Mouse (Mus musculus) stomach, postnatal 0 days (tissue): ENCODE results near the gene Cgref1. TPM values are rescaled to one million over a fixed set of nuclear protein-coding genes. Genes with fewer than 3 reads are reported as not detected.
A peak's percentile ranks its signal among the peaks of the same experiment; 100 is the strongest.

Experiments used
- ATAC-seq: fragments of 200-750 bp; cut with Nextera tagmentation; 2 replicates; pipeline ENCODE4 v1.8.0; 2017; ENCODE audit not compliant: low FRiP score, low TSS enrichment
- DNase-seq: peaks from one replicate; pipeline ENCODE4 v3.0.0-alpha.2; 2016; ENCODE audit warnings: low spot score
- H3K27ac ChIP-seq: fragments of 300-500 bp; sonication (generic); replicated peaks from 2 replicates; pipeline ENCODE4 v1.5.1; 2014; ENCODE audit warnings: mild to moderate bottlenecking, control low read depth
- H3K27me3 ChIP-seq: fragments of 300-500 bp; sonication (generic); 2 replicates; pipeline ENCODE4 v1.6.1; 2014; ENCODE audit warnings: low read length; ENCODE audit not compliant: control insufficient read depth, insufficient read depth
- H3K36me3 ChIP-seq: fragments of 300-500 bp; sonication (generic); 2 replicates; pipeline ENCODE4 v1.6.1; 2014; ENCODE audit warnings: low read length, mixed read lengths; ENCODE audit not compliant: control insufficient read depth, insufficient read depth
- H3K4me1 ChIP-seq: fragments of 300-500 bp; sonication (generic); replicated peaks from 2 replicates; pipeline ENCODE4 v1.6.1; 2014; ENCODE audit warnings: antibody characterized with exemption; ENCODE audit not compliant: control insufficient read depth, insufficient read depth
- H3K4me2 ChIP-seq: fragments of 300-500 bp; sonication (generic); replicated peaks from 2 replicates; pipeline ENCODE4 v1.6.1; 2014; ENCODE audit warnings: low read depth, mild to moderate bottlenecking, control low read depth, moderate library complexity
- H3K4me3 ChIP-seq: fragments of 300-500 bp; sonication (generic); 2 replicates; pipeline ENCODE4 v1.5.1; 2014; ENCODE audit warnings: low read depth, low read length, control low read depth
- H3K9ac ChIP-seq: fragments of 300-500 bp; sonication (generic); 2 replicates; pipeline ENCODE4 v1.6.1; 2014; ENCODE audit warnings: mild to moderate bottlenecking, low read length, control low read depth, mixed read lengths
- H3K9me3 ChIP-seq: fragments of 300-500 bp; sonication (generic); 2 replicates; pipeline ENCODE4 v1.6.1; 2016; ENCODE audit warnings: low read length; ENCODE audit not compliant: control insufficient read depth
- CTCF ChIP-seq: IDR thresholded peaks from 2 replicates; pipeline ENCODE4 v1.5.1; 2016; ENCODE audit warnings: antibody characterized with exemption, low read depth, mild to moderate bottlenecking, moderate library complexity
- EP300 ChIP-seq: optimal IDR thresholded peaks from 2 replicates; pipeline ENCODE3; 2016; ENCODE audit warnings: antibody characterized with exemption
- WGBS: fragments of 180-500 bp; shearing (Covaris S2); extraction: QIAGEN DNeasy Blood & Tissue Kit; methylation state at CpG from one replicate; pipeline ENCODE4 v1.1.7; 2014; 5-methylcytosine and 5-hydroxymethylcytosine counted together
- polyA plus RNA-seq: library from polyadenylated mRNA; unstranded; fragments of >200 nt; fragmentation: Nextera tagmentation; extraction: Ambion mirVana; gene quantifications from 2 replicates; pipeline ENCODE4 v1.2.1, GENCODE M21; 2015

The Cgref1 gene
- polyA plus RNA-seq, 1 experiment from 2014 or later = 24.8 TPM

GRCm38 (mm10) chr5:30930121-30930520 lies 15.3 kb downstream of the Cgref1 start:
- H3K4me2 ChIP-seq = no peak overlapping the region
- no peaks in the 10 kb centered on the region for H3K27me3 ChIP-seq
- H3K9ac ChIP-seq = no peak overlapping the region
- 33% methylated on average over 4 of the region's 4 CpGs for WGBS
- TF ChIP-seq EP300 = no peak
- peak; percentile 86 for TF ChIP-seq CTCF
- no peaks in the 10 kb centered on the region for H3K4me1 ChIP-seq
- no peak overlapping the region for H3K4me3 ChIP-seq
- H3K36me3 ChIP-seq = no peaks in the 10 kb centered on the region
- peak; percentile 82 for DNase-seq
- H3K9me3 ChIP-seq = no peaks in the 10 kb centered on the region
- peak; percentile 36; the same call in 1 of the 2 replicates for ATAC-seq
- no peak overlapping the region for H3K27ac ChIP-seq

- no peaks in the 10 kb centered on the region for H3K27me3 ChIP-seq
- WGBS = 42% methylated on average over 7 of the region's 7 CpGs
- DNase-seq = no peak
These were observed 17.4 kb downstream of the Cgref1 start for GRCm38 (mm10) chr5:30927945-30928529.

GRCm38 (mm10) chr5:30926073-30926472 lies 19.3 kb downstream of the Cgref1 start:
- Histone ChIP-seq H3K4me2 (no peak overlapping the region), H3K9ac (no peak overlapping the region), H3K36me3 (no peaks in the 10 kb centered on the region), H3K27ac (no peak overlapping the region), H3K9me3 (no peaks in the 10 kb centered on the region), H3K4me3 (no peak overlapping the region), H3K4me1 (no peaks in the 10 kb centered on the region), H3K27me3 (no peaks in the 10 kb centered on the region)
- DNase-seq (no peak), ATAC-seq (no peak)
- no peak for TF ChIP-seq EP300
- no peak for TF ChIP-seq CTCF
- 79% methylated on average over 2 of the region's 2 CpGs for WGBS

More at GRCm38 (mm10) chr5:30927945-30928529, 17.4 kb downstream of the Cgref1 start:
- no peak overlapping the region for H3K9ac ChIP-seq
- no peaks in the 10 kb centered on the region for H3K9me3 ChIP-seq
- no peak overlapping the region for H3K4me3 ChIP-seq
- TF ChIP-seq EP300 = no peak
- TF ChIP-seq CTCF = no peak
- no peak overlapping the region for H3K4me2 ChIP-seq
- no peaks in the 10 kb centered on the region for H3K36me3 ChIP-seq
- no peak overlapping the region for H3K27ac ChIP-seq
- H3K4me1 ChIP-seq = no peaks in the 10 kb centered on the region
- peak; percentile 45; the same call in 1 of the 2 replicates for ATAC-seq

- no peaks in the 10 kb centered on the region for H3K36me3 ChIP-seq
- H3K9me3 ChIP-seq = no peaks in the 10 kb centered on the region
- no peak overlapping the region for H3K9ac ChIP-seq
- no peak overlapping the region for H3K27ac ChIP-seq
- H3K4me1 ChIP-seq = no peaks in the 10 kb centered on the region
- TF ChIP-seq CTCF = no peak
- no peak for TF ChIP-seq EP300
- DNase-seq (no peak), ATAC-seq (no peak)
- WGBS = 95% methylated on average over 5 of the region's 5 CpGs
- no peak overlapping the region for H3K4me2 ChIP-seq
- H3K27me3 ChIP-seq = no peaks in the 10 kb centered on the region
- H3K4me3 ChIP-seq = no peak overlapping the region
These were observed 20.2 kb downstream of the Cgref1 start for GRCm38 (mm10) chr5:30925217-30925616.

GRCm38 (mm10) chr5:30924614-30925013 lies 20.8 kb downstream of the Cgref1 start:
- Histone ChIP-seq H3K9me3 (no peaks in the 10 kb centered on the region), H3K9ac (no peak overlapping the region), H3K4me3 (no peak overlapping the region), H3K27ac (no peak overlapping the region), H3K4me1 (no peaks in the 10 kb centered on the region), H3K36me3 (no peaks in the 10 kb centered on the region), H3K27me3 (no peaks in the 10 kb centered on the region), H3K4me2 (no peak overlapping the region)
- ATAC-seq (no peak), DNase-seq (no peak)
- 81% methylated on average over 8 of the region's 8 CpGs for WGBS
- TF ChIP-seq CTCF (no peak), EP300 (no peak)

- H3K36me3 ChIP-seq = peaks cover 5% of the 10 kb centered on the region
- 71% methylated on average over 6 of the region's 6 CpGs for WGBS
- H3K9ac ChIP-seq = no peak overlapping the region
- H3K27me3 ChIP-seq = no peaks in the 10 kb centered on the region
- H3K27ac ChIP-seq = no peak overlapping the region
- DNase-seq = no peak
- H3K4me3 ChIP-seq = no peak overlapping the region
- ATAC-seq = no peak
- no peaks in the 10 kb centered on the region for H3K9me3 ChIP-seq
- no peaks in the 10 kb centered on the region for H3K4me1 ChIP-seq
- no peak overlapping the region for H3K4me2 ChIP-seq
- no peak for TF ChIP-seq EP300
- no peak for TF ChIP-seq CTCF
These were observed 22.3 kb downstream of the Cgref1 start for GRCm38 (mm10) chr5:30923119-30923518.
